Mouse (Mus musculus) large intestine, adult 2 months (tissue): ENCODE measurements at regions not wholly inside any gene's neighbourhood (a gene's known extent, or its start where the extent isn't known, plus 50 kb on each side); places are given as distances from the start of the nearest gene placed in this dataset.

ENCODE experiments used
- DNase-seq: peaks from one replicate; pipeline ENCODE4 v3.0.0-alpha.2; 2012; ENCODE audit warnings: low read depth, low spot score
- WGBS: fragments of 180-500 bp; shearing (Covaris S2); methylation state at CpG from one replicate; pipeline ENCODE4 v1.1.7; 2018; 5-methylcytosine and 5-hydroxymethylcytosine counted together

DNA sequence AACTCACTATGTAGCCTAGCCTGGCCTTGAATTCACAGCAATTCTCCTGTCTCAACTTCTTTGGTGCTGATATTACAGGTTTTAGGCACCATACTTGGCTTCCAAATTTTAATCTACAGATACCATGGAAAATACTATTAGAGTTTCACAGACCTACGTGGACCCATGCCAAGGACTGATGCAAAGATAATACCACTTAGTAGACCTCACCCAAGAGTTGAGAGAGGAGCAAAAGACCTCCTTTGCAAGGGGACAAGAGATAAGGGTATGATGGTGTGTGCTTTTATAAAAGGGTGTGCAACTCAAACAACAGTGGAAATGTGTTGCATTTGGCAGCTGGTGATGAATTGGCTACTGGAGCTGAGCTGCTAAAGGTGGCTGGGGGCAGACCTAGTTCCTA is 358.6 kb upstream of the Diaph2 start:
- WGBS, result 63% methylated on average over 1 of the region's 1 CpGs
- no peak for DNase-seq

DNA sequence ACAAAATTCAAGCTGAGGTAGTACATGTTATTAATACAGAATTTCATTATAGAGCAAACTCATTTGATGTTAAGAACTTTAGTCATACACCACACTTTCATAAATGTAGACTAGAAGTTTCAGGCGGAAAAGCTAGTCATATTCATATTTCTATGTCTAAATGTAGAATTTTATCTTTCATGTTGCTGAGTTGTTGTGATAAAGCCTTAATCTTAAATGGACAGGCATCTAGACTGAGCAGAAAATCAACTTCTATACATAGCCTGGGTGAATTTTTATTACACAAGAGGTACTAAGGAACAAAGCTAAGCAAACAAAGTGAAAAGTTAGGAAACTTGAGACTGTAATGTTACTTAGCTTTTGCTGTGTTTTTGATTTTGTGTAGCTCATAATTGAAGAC is 341.8 kb upstream of the Diaph2 start:
- no peak for DNase-seq
- 91% methylated on average over 1 of the region's 1 CpGs for WGBS

DNA sequence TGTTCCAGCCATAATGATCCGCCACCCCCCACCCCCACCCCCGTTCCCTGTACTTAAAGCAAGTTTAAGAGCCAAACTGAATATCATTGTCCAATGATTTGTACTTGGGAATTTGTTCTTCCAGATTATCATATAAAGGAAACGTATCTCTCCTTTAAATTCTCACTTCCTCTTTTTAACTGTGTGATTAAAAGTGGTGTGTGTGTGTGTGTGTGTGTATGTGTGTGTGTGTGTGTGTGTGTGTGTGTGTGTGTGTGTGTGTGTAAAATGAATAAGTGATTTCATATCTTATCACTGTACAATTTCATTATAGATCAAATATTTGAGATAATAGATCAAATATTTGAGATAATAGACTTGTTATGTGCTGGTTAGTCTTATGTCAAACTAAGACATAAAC is 339.5 kb upstream of the Diaph2 start:
- DNase-seq, result no peak
- WGBS, result 68% methylated on average over 3 of the region's 3 CpGs

DNA sequence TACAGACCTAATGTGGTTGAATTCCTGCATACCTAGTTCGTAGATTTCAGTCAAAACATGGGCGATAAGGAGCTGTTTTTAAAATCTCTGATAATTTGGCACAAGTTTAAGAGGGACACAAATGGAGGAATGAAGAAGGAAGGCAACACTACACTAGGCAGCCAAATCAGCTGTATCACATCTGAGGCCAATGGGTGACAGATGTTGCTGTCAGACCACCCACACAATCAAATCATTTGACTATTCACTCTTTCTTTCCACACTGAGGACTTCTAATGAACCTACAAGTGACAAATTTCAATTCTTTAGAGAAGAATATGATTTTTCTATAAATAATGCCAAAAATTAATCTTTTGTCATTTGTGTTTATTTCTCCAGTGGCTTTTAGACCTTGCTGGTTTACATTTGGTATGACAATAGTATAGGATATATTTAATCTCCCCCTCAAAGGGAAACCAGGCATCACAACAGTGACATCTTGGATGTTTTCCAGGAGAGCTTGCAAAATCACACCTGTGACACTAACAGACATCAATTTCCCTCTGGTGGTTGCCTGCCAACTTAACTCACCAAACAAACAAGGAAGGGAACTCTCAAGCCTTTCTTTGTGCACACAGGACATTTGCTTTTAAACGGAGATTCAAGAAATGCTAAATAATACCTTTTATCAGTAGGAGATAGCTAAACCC is 336.5 kb upstream of the Diaph2 start:
- 54% methylated on average over 3 of the region's 3 CpGs for WGBS
- DNase-seq, result no peak

DNA sequence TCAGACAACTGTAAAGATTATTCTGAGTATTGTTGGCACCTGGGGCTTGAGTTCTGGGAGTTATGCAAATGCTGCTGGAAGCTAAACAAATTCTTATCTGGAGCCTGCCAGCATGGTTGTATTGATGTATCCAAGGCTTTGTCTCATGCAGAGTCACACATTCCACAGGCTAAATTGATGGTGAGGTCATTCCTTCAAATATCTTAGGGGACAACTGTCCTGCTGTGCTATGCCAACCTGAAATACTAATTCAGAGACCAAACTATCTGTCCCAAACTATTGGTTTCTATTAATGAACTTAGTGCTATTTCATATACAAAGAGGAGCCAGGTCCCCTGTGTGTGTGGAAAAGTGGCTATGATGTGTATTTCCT is 335.9 kb upstream of the Diaph2 start:
- DNase-seq, result no peak

DNA sequence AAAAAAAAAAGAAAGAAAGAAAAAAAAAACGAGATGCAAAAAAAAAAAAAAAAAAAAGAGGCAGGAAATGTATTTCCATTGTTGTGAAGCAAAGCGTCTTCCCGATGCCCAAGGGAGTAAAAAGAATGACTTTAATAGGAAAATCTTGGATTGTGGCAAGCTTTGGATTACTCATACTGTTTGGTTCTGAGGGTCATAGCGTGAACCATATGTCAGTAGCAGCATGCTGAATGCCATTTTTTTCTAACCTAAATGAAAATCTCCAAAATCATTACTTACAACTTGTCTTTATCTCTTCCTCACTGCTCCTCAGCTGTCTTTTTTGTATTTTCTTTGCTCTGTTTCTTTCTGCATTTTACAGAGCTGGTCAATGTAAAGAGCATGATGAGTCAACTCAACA is 334.2 kb upstream of the Diaph2 start:
- no peak for DNase-seq
- WGBS, result 60% methylated on average over 4 of the region's 4 CpGs

DNA sequence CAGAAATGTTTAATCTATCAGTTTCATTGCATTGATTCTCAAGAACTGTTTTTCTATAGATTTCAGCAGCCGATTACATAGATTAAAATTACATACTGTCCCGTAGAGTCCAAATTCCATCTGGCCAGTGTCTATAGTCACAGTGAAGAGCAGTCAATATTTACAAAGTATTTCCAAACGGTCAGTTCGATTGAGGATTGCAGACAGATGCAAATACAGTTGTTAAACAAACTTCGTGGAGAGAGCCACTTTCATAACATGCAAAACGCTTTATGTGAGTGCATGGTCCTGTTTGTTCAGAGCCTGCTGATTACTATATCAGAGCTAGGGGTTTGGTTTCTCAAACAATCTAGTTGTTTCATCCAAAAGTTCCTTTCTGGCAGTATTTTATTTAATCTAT is 301.0 kb upstream of the Diaph2 start:
- 37% methylated on average over 6 of the region's 6 CpGs for WGBS

DNA sequence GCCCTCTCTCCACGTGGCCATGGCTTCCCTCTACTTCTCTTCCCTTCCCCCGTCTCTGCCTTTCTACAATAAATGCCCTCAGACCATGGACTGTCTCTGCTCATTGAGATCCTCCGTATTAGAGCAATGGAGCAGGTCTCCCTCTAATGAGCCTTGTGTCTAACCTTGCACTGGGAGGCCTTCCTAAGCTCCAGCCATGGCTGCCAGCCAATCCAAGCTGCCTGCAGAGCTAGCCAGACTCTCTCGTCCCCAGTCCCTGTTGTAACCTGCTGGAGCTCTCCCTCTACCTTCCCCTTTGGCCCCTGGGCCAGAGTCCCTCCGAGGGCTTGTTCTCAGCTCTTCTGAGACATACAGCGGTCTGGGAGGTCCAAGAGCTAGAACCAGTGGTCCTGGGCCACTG is 273.3 kb upstream of the Diaph2 start:
- DNase-seq, result no peak
- 70% methylated on average over 6 of the region's 6 CpGs for WGBS

More for the DNA sequence above, 301.0 kb upstream of the Diaph2 start:
- DNase-seq, result no peak

DNA sequence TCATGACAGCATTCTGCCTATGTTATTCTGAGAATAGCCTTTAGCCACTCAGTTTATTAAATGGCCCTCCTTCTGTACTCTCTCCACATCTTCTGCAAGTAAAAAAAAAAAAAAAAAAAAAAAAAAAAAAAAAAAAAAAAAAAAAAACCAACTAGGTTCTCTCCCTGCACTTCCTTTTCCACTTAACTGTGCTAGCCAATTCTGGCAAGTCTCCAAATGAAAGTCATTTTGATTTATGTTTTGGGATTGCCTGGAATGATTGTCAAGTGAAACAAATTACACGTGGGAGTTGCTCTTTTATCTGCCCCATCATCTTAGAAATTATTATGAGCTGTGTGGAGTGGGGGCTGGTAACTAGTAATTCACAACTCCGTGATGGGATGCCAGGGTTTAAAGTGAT is 255.0 kb upstream of the Diaph2 start:
- WGBS, result 11% methylated on average over 2 of the region's 2 CpGs
- DNase-seq, result peak; percentile 18
